Mouse (Mus musculus) cerebellum, adult 11-12 months (tissue): Measurements from ENCODE around the gene Stip1.
A peak's percentile ranks its signal among the peaks of the same experiment; 100 is the strongest.
"Not testable (repeated sequence)": the region's sequence is repeated elsewhere in the genome, so short reads cannot be mapped to it uniquely, and the experiment has no call there.

Source experiments
- DNase-seq: peaks from one replicate; pipeline ENCODE4 v3.0.0; 2022

Stip1 gene

DNA sequence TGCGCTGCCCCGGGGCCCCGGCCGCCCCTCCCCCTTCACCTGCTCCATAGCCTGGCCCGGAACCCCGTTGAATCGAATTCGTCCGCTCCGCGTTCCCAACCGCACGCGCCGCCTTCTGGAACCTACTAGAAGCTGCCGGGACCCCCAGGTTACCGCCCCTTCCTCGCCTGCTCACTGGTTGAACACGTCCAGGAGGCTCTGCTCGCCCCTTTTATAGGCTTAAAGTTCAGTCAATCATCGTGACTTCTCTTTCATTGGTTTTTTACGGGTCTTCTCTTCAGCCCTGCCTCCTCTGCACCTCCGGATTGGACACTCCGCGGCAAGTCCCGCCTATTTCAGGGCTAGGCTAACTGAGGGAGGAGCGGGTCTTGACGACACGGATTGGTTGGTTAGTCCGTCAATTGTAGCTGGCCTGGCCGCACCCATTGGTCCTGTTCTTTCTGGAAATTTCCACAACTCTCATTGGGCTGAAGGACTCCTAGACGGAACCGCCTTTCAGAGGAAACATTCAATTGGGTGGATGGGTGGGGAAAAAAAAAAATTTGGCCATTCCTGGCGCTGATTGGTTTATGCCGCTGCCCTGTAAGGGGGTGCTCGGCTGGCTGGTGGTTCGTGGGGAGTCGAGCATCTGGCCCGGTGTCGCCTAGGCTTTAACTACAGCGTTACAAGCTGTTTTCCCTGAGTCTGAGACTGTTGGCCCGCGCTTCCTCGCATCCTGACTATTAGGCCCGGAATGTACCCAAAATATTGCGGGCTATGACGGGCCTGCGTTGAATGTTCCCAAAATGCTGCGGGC, at the start of gene Stip1:
Gene Stip1, minus strand, starts transcription at position 127 of the 796 bp plus-strand sequence.
- peak; percentile 100 for DNase-seq

DNA sequence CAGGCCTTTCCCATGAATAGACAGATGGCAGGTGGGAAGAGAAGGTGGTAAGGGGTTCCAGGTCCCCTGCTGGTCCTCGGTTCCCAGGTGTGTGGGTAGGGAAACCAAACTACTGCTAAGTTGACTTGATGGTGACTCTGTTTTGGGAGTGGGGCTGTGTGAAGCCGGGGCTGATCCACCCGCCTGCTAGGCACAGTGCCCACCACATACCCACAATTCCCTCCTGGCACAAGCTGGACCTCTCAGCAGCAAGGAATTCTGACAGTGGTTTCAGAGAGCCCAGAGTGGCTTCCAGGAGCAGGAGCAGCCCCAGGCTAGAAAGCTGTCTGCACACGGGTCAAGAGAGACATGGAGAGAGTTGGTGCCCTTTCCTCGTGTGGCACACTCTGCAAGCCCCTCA, 49.3 kb upstream of the Stip1 start:
- DNase-seq = no peak

DNA sequence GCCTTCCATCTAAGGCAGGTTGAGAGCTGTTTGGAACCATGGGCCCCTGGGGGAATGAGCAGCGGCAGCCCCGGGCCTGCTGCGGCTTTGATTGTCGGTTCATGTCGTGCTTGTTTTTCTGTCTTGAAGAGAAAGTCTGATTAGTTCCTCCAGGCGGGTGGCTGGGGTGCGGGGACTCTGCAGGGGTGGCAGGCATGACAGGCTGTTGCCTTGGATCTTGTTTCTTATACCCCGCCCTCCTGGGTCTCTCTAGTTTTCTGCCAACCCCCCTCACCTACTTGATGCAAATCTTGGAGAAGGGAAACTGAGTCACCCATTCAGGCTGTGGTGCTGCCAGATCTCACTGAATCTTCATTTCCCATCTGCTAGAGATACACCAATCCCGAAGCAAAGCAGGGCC, 48.8 kb upstream of the Stip1 start:
- DNase-seq = no peak

DNA sequence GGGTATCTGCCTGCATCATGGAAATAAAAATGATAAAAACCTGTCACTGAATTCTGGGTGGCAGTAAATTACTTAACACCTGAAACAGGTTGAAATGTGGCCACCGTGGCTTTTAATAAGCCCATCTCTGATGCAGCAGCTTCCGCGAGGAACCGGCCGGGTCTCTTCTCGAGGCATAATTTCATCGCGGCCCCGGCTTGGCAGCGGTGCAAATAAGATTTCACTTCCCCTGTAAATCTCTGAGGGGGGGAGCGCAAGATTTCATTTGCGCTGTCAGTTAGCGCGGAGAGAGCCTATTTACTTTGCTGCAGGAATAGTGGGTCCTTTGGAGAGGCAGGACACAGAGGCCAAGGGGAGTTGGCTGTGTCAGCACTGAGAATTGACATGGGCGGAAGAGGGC, 45.0 kb upstream of the Stip1 start:
- DNase-seq = no peak

DNA sequence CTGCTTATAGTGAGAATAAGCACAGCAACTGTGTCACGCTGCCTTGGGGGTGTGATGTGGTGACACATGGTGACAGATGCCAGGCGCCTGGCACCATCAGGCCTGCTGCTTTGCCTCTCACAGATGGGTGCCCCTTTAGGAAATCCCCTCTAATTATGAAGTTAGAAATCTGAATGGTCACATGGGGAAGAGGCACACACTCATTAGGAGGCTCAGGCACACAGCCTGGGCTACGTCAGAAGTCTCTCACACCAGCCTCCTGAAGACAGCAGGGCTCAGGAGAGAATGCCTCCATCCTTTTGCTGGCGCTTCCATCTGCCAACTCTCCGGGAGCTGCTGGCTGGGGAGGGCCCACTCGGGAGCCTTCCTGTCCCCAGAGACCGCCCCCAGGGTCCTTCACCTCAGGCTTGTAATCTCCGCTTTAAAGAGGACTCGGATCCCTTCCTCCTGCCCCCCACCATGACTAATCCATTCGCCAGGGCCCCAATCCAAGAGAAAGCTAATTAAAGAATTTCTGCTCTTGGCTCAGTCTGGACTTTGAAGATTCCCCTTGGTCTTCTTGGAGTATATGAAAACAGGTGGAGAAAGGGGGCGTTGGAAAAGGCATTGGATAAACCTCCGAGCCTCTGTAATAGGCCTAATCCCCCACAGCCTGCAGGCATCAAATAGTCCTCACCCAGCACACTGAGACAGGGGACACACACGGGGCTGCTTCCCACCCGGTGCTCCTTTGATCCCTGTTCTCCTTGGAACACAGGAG, 43.4 kb upstream of the Stip1 start:
- DNase-seq = no peak

DNA sequence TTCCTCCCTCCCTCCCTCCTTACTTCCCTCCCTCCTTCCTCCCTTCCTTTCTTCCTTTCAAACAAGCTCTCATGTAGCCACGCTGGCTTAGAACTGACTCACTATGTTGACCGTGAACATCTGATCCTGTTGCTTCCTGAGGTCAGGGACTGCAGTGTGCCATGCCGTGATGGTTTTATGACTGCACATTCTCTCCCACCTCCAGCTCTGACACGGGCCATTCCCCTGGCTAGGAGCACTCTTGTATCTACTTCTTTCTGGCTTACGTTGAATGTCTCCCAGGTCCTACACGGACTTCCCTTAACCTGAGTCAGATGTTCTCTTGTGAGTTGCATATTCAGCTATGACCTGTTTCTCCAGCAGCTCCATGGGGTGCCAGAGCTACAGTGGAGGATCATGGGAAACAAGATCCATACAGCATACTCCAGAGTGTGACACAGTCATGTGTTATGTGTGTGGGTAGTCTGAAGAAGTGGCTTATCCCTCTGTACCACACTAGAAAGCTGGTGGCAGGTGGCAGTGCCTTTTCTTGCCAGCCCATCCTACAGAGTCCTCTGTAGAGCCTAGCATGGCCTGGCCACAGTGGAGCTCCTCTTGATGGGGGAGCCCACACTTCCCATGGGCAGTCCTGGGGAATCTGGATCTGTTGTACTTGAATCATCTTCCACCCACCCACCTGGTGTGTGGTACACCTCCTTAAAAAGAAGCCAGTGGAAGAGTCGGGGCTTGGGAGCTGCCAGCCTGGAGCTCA, 41.9 kb upstream of the Stip1 start:
- no peak for DNase-seq

DNA sequence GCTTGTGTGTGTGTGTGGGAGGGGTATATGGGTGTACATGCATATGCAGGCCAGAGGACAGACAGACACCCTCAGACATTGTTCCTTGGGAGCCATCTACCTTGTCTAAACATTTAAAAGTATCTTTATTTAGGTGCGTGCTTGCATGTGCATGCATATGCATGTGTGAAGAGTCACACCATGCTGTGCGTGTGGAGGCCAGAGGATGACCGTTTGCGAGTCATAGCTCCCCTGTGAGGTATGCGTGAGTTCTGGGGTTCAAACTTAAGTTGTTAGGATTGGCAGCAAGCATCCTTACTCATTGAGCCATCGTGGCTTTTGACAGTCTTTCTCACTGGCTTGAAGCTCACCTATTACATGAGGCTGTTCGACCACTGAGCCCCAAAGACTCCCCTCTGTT, 38.5 kb upstream of the Stip1 start:
- no peak for DNase-seq

DNA sequence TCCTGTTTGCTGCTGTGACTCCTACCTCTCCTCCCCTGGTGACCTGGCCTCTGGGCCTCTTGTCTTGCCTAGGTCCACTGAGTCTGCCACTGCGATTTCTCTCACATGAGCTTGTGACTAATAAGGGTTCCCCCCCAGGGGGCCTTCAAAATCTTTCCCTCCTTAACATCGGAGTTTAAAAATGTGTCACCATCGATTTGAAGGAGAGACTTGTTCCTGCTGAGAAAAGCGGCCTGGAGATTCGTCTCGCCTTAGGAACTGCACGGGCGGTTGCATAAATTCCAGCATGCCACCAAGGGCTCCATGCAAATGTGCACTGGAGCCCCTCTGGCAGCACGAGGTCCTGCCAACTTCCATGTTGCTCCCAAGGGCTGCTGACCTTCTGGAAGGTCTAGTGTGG, 37.9 kb upstream of the Stip1 start:
- DNase-seq = no peak

DNA sequence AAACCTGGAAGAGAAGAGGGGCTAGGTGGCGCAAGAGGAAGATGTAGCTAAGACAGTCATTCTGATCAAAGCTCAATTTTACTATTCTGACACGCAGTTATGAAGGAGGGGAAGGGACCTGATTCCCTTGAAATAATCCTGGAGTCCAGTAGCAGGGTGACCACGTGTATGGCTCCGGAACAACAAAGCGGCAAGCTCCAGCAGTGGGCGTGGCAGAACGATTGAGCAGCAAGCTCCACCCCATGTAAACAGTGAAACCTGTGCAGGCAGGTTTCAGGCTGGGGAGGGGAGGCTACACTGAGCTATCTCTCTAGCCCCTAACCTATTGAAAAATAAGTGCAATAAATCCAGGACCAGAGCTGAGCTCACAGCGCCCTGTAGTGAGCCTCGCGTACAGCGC, 35.6 kb upstream of the Stip1 start:
- not testable (repeated sequence) for DNase-seq

DNA sequence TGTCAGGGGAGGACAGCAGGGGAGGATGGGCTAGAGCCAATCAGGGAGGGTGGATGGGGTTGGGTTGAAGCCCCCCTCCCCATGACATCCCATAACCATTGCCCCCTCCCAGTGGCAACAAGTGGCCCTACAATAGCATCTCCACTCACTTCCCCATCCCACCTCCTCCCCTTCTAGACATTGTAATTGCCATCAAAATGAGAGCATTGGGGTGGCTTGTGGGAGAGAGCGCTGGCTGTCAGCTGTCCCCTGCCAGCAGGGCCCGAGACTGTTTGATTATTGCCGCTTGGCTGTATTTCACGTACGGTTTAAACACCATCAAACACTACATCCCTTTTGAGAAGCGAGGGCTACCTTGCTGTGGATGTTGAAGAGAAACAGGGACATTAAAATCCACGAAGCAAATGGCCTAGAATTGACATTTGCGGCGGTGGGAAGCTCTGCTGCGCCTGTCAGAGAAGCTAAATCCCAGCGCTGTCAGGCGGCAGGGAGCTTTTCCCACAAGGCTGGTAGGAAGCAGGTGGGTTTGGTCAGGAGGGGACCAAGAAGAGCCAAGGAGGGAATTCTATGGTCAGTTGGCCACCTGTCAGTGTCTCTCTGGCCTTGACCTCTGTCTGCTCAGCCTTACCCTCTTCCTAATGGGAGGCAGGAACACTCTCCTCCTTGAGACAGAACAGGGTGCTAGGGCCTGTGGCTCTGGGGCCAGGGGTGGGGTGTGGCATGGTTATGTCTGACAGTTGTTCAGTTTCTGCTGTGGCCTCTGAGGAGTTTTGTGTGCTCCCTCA, 34.4 kb upstream of the Stip1 start:
- no peak for DNase-seq

DNA sequence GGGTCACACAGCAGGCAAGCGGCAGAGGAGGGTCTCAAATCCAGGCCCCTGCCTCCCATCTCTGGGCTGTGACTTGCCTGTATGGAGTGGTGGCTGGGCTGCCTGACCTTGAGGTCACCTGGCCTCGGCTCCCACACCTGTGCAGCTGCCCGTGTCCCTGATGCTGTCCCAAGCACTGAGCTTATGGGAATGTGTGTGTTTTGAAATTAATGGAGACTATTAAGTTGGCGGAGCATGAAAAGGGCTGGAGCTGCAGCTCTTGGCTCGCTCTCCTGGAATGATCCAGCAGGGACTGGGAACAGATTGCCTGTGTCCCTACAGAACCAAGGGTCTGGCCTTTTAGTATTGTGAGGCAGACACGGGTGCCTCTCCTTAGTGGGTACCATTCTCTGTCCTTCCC, 32.5 kb upstream of the Stip1 start:
- DNase-seq = no peak

DNA sequence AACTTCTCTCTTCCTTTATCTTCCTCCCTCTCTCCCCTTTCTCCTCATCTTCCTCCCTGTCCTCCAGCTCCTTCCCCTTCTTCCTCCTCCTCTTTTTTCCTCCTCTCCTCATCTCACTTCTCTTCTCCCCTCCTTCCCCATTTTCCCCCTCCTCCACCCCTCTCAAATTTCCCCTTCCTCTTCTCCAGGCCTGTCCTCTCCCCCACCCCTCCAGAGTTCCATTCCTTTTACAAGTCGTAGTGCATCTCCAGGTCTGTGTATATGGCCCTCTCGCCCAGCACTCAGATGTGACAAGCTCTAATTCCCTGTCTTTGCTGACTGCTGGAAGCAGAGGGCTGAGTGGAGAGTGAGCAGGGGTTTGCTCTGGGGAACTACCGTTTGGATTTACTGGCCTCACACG, 31.0 kb upstream of the Stip1 start:
- no peak for DNase-seq

DNA sequence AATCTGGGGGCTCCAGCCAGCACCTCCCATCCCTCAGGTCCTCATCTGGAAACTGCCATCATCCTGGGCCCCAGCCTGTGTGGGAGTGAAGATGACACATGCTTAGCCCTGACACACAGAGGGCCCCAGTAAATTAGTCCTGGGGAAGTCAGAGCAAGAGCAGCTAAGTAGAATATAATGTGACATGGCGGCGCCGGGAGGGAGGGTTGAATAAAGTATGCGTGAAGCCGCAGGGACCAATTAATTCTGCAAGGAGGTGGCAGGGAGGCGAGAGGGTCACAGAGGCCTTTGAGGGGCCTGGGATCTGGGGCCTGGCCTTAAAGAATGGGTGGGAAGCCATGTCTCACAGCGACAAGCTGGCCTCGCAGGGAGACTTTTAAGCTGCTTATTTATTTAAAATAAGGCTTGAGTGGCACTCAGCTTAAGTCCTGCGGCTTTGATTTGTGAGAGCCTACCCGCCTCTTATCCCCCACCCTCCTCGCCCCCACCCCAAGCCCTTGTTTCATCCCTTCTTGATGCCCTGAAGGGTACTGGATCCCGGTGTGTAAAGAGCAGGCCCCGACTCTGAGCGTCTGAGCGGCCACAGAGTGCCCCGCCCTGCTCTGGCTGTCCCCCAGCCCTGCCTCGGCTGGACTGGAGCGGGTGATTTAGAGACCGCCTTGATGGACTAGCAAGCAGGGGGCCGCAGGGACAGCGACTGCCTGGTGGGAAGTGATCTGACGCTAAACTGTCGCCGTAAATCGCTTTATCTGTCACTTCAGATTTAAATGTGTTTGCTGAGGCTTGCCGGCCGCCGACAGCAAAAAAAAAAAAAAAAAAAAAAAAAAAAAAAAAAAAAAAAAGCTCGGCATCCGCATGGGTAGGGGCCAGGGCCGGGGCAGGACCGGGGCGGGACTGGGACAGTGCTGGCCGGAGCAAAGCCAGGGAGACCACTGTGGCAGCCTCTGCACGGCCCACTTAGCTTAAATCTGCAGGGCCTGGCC, 30.3 kb upstream of the Stip1 start:
- no peak for DNase-seq

DNA sequence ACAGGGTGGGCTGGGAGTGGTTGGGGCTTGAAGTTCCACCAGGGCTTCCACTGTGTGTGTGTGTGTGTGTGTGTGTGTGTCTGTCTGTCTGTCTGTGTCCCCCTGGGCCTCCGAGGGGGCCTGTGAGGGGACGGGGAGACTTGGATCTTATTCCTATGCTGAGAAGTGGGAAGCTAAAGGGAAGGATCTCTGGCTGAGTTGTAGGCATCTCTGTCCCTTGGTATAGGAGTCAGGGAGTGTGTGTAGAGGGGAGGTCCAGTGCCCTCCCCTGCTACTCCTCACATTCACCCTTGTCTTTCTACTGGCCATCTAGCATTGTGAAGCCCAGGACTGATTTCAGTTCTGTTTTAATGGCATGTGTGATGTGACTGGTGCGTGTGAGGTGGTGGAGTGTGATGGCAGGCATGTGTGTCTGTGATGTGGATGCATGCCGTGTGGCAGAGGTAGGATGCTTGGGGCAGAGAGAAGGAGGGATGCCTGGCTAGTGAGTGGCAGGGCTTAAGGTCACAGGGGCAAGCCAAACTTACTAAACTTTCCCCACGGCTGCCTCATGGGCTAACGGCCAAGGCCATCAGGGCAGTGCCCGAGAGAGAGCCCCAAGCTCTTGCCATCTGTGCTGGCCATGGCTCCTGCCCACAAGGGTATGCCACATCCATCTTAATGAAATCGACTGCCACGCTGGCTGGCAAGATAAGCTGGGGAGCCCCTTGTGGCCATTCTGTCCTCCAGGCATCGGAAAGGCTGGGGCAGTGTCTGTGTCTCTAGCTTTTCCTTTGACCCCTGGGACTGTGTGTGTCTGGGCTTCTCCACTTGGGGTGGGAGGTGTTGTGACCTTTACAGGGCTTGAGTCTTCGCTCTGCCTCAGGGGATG, 29.1 kb upstream of the Stip1 start:
- DNase-seq = no peak

DNA sequence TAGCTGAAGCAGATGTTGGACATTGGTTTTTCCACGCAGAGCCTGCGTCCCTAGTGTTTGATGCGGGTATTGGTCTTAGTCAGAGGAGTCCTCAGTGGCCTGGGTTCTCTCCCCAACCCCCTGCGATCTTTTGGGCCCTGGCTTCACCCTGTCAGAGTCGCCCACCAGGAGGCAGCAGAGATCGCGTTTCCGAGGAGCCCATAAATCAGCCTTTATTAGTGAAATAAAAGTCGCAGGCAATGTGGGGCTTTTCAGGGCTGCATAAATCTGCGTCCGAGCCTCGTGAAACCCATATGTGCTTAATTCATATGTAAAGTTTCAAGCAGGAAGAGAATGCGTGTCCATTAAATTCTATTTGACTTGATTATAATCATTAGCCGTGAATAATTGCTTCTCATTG, 28.4 kb upstream of the Stip1 start:
- peak; percentile 72 for DNase-seq

DNA sequence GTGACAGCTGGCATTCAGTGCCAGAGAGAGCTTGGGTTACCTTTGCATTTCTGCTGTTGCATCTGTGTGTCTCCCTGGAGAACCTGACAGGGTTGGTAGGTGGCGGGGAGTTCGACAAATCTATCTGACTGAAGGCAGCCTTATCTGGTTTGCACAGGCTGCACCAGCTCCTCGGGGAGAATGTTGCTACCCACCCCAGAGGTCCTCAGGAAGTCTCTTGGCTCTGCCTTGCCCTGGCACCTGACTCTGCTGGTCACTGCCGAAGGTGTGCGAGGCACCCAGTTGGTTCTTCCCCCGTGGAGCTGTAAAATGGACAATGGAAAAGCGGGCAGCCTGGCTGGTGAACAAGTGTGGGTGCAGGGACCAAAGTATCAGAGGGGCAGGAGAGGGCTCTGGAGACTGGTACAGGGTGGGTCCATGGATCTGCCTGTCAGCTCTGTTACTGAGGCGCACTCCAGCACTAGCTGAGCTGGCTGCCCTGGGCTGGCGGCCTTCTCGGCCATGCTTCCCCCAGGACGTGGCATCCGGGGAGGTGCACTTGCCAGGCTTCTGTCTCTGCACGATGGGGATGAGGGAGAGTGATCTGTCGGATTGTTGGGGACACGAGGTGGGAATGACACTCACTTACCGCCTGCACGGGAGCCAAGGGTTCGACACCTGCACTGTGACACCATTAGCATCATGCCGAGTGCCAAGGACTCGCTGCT, 27.7 kb upstream of the Stip1 start:
- DNase-seq = no peak

DNA sequence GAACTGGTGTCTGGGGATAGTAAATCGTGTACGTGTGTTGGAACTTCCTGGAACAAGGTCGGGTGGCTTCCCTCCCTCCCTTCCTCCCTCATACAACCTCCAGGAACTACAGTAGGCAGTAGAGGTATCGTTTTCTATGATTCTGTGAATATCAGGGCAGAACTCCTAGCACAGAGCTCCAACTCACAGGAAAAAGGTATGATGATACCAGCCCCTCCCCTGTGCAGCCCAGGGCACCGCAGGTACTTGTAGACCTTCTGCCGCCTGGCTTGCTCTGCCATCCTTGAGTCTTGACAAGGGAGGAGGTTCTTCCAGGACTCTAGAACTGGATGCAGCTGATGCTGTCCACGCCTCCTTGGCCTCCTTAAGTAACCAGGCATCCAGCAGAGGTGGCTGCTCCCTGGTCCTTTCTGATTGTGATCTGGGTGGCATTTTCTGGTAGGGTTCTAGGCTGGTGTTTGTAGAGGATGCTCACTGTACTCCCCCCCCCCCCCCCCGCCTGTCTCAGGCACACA, 27.1 kb upstream of the Stip1 start:
- DNase-seq = no peak

DNA sequence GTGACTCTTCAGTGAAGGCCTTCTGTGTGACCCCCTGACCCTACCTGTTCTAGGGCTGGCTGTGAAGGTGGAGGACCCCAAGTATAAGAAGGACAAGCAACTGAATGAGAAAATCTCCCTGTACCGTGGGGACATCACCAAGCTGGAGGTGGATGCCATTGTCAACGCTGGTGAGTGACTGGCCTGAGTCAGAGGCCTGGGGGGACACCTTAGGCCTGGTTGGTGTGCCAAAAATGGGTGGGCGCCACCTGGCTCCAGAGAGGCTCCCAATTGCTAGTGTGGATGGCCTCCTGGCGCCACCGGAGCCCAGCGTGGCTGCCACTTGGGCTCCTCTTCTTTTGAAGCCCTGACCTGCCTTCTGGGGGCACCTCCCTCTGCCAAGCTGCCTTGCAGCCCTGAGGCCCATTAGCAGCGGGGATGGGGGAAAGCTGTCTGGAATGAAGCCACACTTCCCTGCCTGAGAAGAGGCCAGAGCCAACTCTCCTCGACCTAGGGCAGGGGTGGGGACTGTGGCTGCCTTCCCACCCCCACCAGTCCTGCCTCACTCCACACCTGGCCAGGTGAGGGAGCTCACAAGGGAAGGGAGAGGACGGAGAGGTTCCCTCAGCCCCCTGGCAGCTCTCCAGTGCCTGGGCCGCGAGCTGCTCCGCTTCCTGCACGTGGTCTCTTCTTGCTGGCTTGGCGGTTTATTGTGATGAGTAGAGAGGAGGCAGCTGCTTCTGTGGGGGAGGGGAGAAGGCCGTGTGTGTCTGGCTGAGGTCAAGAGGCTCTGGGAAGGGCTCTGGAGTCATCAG, 26.5 kb upstream of the Stip1 start:
- no peak for DNase-seq

DNA sequence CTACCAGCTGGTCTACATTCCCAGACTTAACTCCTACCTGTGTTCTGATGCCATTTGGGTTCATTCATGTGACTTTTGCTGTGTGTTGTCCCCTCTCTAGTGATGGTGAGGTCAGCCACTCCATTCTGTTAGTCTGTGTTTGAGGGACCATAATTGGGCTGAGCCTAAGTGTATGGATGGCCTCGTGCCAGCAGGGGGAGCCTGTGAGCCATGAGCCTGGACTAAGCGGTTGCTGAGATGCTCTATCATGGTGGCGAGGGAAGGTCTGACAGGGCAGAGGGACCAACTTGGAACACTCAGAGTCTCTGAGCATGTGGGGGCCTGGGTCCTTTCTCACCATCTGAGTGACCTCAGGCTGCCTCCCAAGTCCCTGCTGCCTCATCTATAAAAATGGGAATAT, 24.8 kb upstream of the Stip1 start:
- DNase-seq = peak; percentile 79
